Mouse (Mus musculus) monocyte, adult 2 months (primary cell): Measurements from ENCODE around the gene Gpr157.
A peak's percentile ranks its signal among the peaks of the same experiment; 100 is the strongest.
"Not testable (repeated sequence)": the region's sequence is repeated elsewhere in the genome, so short reads cannot be mapped to it uniquely, and the experiment has no call there.

Source experiments
- DNase-seq, 2 experiments: peaks; one replicate each; pipeline ENCODE4 v3.0.0; 2022; ENCODE audit warnings: low spot score in 2 of 2, low read depth in 1 of 2

Gpr157 gene

GRCm38 (mm10) chr4:150087161-150087889, at the start of gene Gpr157:
Gpr157 (plus strand) TSS chr4:150087365.
- DNase-seq, result peak; percentile 66 to 79

- no peak for DNase-seq
These were observed 48.6 kb upstream of the Gpr157 start for GRCm38 (mm10) chr4:150038533-150038932.

GRCm38 (mm10) chr4:150040003-150040581, 47.1 kb upstream of the Gpr157 start:
- DNase-seq, result no peak

- not testable (repeated sequence) for DNase-seq
These were observed 46.3 kb upstream of the Gpr157 start for GRCm38 (mm10) chr4:150040856-150041255.

- DNase-seq, result no peak
These were observed 45.6 kb upstream of the Gpr157 start for GRCm38 (mm10) chr4:150041346-150042110.

GRCm38 (mm10) chr4:150043591-150043990, 43.6 kb upstream of the Gpr157 start:
- DNase-seq, result no peak

- no peak for DNase-seq
These were observed 39.1 kb upstream of the Gpr157 start for GRCm38 (mm10) chr4:150048038-150048437.

GRCm38 (mm10) chr4:150048478-150049156, 38.5 kb upstream of the Gpr157 start:
- no peak for DNase-seq

GRCm38 (mm10) chr4:150049157-150049513, 38.0 kb upstream of the Gpr157 start:
- DNase-seq, result no peak

GRCm38 (mm10) chr4:150049564-150050226, 37.5 kb upstream of the Gpr157 start:
- no peak for DNase-seq

- DNase-seq, result no peak
These were observed 35.7 kb upstream of the Gpr157 start for GRCm38 (mm10) chr4:150051514-150051913.

GRCm38 (mm10) chr4:150052380-150052779, 34.8 kb upstream of the Gpr157 start:
- no peak for DNase-seq

- no peak for DNase-seq
These were observed 31.0 kb upstream of the Gpr157 start for GRCm38 (mm10) chr4:150056171-150056570.

GRCm38 (mm10) chr4:150057722-150058121, 29.4 kb upstream of the Gpr157 start:
- DNase-seq, result no peak

- DNase-seq, result peak in 1 of 2 experiments; percentile 30
These were observed 27.2 kb upstream of the Gpr157 start for GRCm38 (mm10) chr4:150059841-150060468.

- DNase-seq, result peak in 1 of 2 experiments; percentile 29
These were observed 26.5 kb upstream of the Gpr157 start for GRCm38 (mm10) chr4:150060469-150061170.

GRCm38 (mm10) chr4:150061432-150062225, 25.5 kb upstream of the Gpr157 start:
- DNase-seq, result no peak

GRCm38 (mm10) chr4:150066706-150067323, 20.4 kb upstream of the Gpr157 start:
- DNase-seq, result no peak

- DNase-seq, result no peak
These were observed 18.9 kb upstream of the Gpr157 start for GRCm38 (mm10) chr4:150068216-150068615.
